Mouse (Mus musculus) brain, embryonic 14.5 days (tissue): ENCODE measurements at regions not wholly inside any gene's neighbourhood (a gene's known extent, or its start where the extent isn't known, plus 50 kb on each side); places are given as distances from the start of the nearest gene placed in this dataset.

Experiments used
- CTCF ChIP-seq: fragments of 200-500 bp; IDR thresholded peaks from 2 replicates; pipeline ENCODE4 v1.5.1; 2012; ENCODE audit warnings: inconsistent platforms, mild to moderate bottlenecking, moderate library complexity, borderline replicate concordance; ENCODE audit not compliant: insufficient read depth, insufficient read length; ENCODE audit errors: extremely low read depth
- POLR2A ChIP-seq: fragments of 200-500 bp; IDR thresholded peaks from 2 replicates; pipeline ENCODE4 v1.6.1; 2012; ENCODE audit warnings: mild to moderate bottlenecking, inconsistent platforms, borderline replicate concordance; ENCODE audit not compliant: poor library complexity, insufficient read depth, insufficient read length, severe bottlenecking; ENCODE audit errors: extremely low read depth

- TF ChIP-seq CTCF: no peak
- TF ChIP-seq POLR2A: no peak
Measured at GRCm38 (mm10) chr16:63170101-63170500, 316.0 kb downstream of the Pros1 start.
